Mouse (Mus musculus) stomach, postnatal 0 days (tissue): ENCODE measurements around the gene Fam3c. TPM values are rescaled to one million over a fixed set of nuclear protein-coding genes. Genes with fewer than 3 reads are reported as not detected.
A peak's percentile ranks its signal among the peaks of the same experiment; 100 is the strongest.

Source experiments
- ATAC-seq: fragments of 200-750 bp; cut with Nextera tagmentation; 2 replicates; pipeline ENCODE4 v1.8.0; 2017; ENCODE audit not compliant: low FRiP score, low TSS enrichment
- DNase-seq: peaks from one replicate; pipeline ENCODE4 v3.0.0-alpha.2; 2016; ENCODE audit warnings: low spot score
- H3K27ac ChIP-seq: fragments of 300-500 bp; sonication (generic); replicated peaks from 2 replicates; pipeline ENCODE4 v1.5.1; 2014; ENCODE audit warnings: mild to moderate bottlenecking, control low read depth
- H3K27me3 ChIP-seq: fragments of 300-500 bp; sonication (generic); 2 replicates; pipeline ENCODE4 v1.6.1; 2014; ENCODE audit warnings: low read length; ENCODE audit not compliant: control insufficient read depth, insufficient read depth
- H3K36me3 ChIP-seq: fragments of 300-500 bp; sonication (generic); 2 replicates; pipeline ENCODE4 v1.6.1; 2014; ENCODE audit warnings: low read length, mixed read lengths; ENCODE audit not compliant: control insufficient read depth, insufficient read depth
- H3K4me1 ChIP-seq: fragments of 300-500 bp; sonication (generic); replicated peaks from 2 replicates; pipeline ENCODE4 v1.6.1; 2014; ENCODE audit warnings: antibody characterized with exemption; ENCODE audit not compliant: control insufficient read depth, insufficient read depth
- H3K4me2 ChIP-seq: fragments of 300-500 bp; sonication (generic); replicated peaks from 2 replicates; pipeline ENCODE4 v1.6.1; 2014; ENCODE audit warnings: low read depth, mild to moderate bottlenecking, control low read depth, moderate library complexity
- H3K4me3 ChIP-seq: fragments of 300-500 bp; sonication (generic); 2 replicates; pipeline ENCODE4 v1.5.1; 2014; ENCODE audit warnings: low read depth, low read length, control low read depth
- H3K9ac ChIP-seq: fragments of 300-500 bp; sonication (generic); 2 replicates; pipeline ENCODE4 v1.6.1; 2014; ENCODE audit warnings: mild to moderate bottlenecking, low read length, control low read depth, mixed read lengths
- H3K9me3 ChIP-seq: fragments of 300-500 bp; sonication (generic); 2 replicates; pipeline ENCODE4 v1.6.1; 2016; ENCODE audit warnings: low read length; ENCODE audit not compliant: control insufficient read depth
- CTCF ChIP-seq: IDR thresholded peaks from 2 replicates; pipeline ENCODE4 v1.5.1; 2016; ENCODE audit warnings: antibody characterized with exemption, low read depth, mild to moderate bottlenecking, moderate library complexity
- EP300 ChIP-seq: optimal IDR thresholded peaks from 2 replicates; pipeline ENCODE3; 2016; ENCODE audit warnings: antibody characterized with exemption
- WGBS: fragments of 180-500 bp; shearing (Covaris S2); extraction: QIAGEN DNeasy Blood & Tissue Kit; methylation state at CpG from one replicate; pipeline ENCODE4 v1.1.7; 2014; 5-methylcytosine and 5-hydroxymethylcytosine counted together
- polyA plus RNA-seq: library from polyadenylated mRNA; unstranded; fragments of >200 nt; fragmentation: Nextera tagmentation; extraction: Ambion mirVana; gene quantifications from 2 replicates; pipeline ENCODE4 v1.2.1, GENCODE M21; 2015

The Fam3c gene
- polyA plus RNA-seq, 1 experiment from 2014 or later, result 99.4 TPM

DNA sequence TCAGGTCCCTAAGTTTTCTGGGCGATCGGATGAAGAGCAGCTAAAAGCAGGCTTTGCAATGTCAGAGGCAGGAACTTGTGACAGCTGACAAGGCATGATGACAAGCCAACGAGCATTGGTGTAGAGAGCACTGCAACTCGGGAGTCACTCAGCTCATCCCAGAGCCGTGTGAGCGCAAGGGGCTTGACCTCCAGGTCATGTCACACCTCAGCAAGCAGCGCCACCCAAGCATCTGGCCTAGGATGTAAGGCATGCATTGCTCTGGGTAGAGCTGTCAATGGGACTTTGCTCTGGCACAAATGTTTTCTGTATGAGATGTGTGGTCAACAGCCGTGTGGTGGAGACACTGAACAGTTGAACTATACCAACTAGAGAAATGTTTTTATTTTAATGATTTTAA, 28.1 kb downstream of the Fam3c start:
- ATAC-seq, result no peak

DNA sequence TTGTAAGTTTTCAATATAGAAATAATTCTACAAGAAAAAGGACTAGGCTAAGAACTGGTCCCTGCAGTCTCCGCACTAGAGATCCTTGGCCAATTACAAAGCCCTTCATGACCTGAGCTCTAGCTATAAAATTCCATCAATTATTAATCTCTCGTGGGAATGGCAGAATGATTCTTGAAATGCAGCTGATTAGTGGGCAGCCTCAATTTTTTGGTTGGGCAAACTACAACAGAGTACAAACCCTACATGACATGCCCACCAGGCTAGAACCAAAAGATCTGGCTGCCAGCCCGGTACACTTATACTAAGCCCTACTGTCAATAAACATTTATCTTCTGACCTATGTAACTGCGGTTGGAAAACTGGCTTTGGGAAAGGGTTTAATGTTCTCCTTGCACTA, 29.0 kb downstream of the Fam3c start:
- ATAC-seq (peak; percentile 31; the same call in 1 of the 2 replicates), DNase-seq (peak; percentile 61)
- Histone ChIP-seq H3K4me2 (no peak overlapping the region), H3K4me1 (no peaks in the 10 kb centered on the region), H3K27ac (no peak overlapping the region), H3K9ac (no peak overlapping the region), H3K36me3 (no peaks in the 10 kb centered on the region; the same call in 1 of the 2 replicates), H3K9me3 (no peaks in the 10 kb centered on the region), H3K4me3 (no peak overlapping the region), H3K27me3 (no peaks in the 10 kb centered on the region)
- WGBS, result 31% methylated on average over 4 of the region's 4 CpGs
- no peak for TF ChIP-seq EP300
- no peak for TF ChIP-seq CTCF

More for the DNA sequence above, 28.1 kb downstream of the Fam3c start:
- H3K4me2 ChIP-seq, result no peak overlapping the region
- H3K36me3 ChIP-seq, result no peaks in the 10 kb centered on the region; the same call in 1 of the 2 replicates
- no peak overlapping the region for H3K9ac ChIP-seq
- TF ChIP-seq CTCF (no peak), EP300 (no peak)
- 71% methylated on average over 8 of the region's 8 CpGs for WGBS
- H3K27me3 ChIP-seq, result no peaks in the 10 kb centered on the region
- H3K4me1 ChIP-seq, result no peaks in the 10 kb centered on the region
- no peak overlapping the region for H3K4me3 ChIP-seq
- no peak for DNase-seq
- no peak overlapping the region for H3K27ac ChIP-seq
- no peaks in the 10 kb centered on the region for H3K9me3 ChIP-seq

DNA sequence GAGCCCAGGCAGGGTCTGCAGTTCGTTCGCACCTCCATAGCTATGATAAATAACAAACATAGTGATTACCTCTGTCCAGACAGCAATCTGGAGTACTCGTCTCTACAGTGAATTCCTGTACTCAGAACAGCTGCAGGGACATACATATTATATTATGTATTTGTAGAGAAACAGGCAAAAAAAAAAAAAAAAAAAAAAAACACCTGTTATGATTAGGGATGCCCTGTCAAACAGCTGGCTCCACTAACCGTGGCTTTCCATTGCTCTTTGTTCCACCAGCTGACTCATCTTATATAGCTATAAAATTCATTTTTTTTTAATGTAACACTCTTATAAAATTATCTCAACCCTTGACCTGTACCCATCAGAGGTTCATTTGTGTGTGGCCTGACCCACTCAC, 29.8 kb downstream of the Fam3c start:
- no peaks in the 10 kb centered on the region; the same call in 1 of the 2 replicates for H3K36me3 ChIP-seq
- H3K4me2 ChIP-seq, result no peak overlapping the region
- H3K9ac ChIP-seq, result no peak overlapping the region
- H3K4me1 ChIP-seq, result no peaks in the 10 kb centered on the region
- 64% methylated on average over 4 of the region's 4 CpGs for WGBS
- ATAC-seq (no peak), DNase-seq (no peak)
- TF ChIP-seq EP300 (no peak), CTCF (no peak)
- no peaks in the 10 kb centered on the region for H3K27me3 ChIP-seq
- H3K9me3 ChIP-seq, result no peaks in the 10 kb centered on the region
- H3K27ac ChIP-seq, result no peak overlapping the region
- no peak overlapping the region for H3K4me3 ChIP-seq

DNA sequence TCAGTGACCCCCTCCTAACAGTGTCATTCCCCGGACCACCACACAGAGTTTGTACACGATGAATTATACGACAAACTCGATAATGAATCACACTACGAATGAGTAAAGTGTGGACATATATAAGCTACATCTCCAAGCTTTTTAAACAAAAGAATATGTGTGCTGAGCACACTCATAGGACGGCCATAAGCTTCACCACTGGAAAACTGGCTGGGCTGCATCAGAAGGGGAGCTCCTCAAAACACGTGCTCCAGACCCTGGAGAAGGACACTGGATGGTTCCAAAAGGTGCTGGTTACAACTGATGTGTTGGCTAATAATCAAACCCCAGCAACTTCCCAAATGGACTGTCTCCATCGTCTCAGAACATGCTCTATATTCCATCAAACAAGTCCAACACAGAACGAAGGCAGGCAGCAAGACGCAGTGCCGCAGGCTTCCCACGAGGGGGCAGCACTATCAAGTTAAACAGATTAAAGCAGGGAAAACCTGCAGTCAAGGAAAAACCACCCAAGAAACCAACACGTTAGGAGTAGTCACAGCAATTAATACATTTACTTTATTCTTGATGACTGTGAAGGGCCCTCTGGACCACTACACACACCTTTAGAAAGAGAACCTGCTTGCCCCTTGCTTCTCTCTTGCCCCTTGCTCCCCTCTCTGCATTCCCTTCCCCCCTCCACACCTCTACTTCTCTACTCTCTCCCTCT, 30.5 kb downstream of the Fam3c start:
- peak; percentile 85 for DNase-seq
- no peak overlapping the region for H3K4me2 ChIP-seq
- no peaks in the 10 kb centered on the region for H3K4me1 ChIP-seq
- ATAC-seq, result peak; percentile 43
- no peaks in the 10 kb centered on the region for H3K27me3 ChIP-seq
- no peak overlapping the region for H3K9ac ChIP-seq
- no peak overlapping the region for H3K27ac ChIP-seq
- H3K9me3 ChIP-seq, result no peaks in the 10 kb centered on the region
- no peak overlapping the region for H3K4me3 ChIP-seq
- peak; percentile 93 for TF ChIP-seq CTCF
- TF ChIP-seq EP300, result no peak
- no peaks in the 10 kb centered on the region; the same call in 1 of the 2 replicates for H3K36me3 ChIP-seq
- WGBS, result 49% methylated on average over 13 of the region's 13 CpGs

DNA sequence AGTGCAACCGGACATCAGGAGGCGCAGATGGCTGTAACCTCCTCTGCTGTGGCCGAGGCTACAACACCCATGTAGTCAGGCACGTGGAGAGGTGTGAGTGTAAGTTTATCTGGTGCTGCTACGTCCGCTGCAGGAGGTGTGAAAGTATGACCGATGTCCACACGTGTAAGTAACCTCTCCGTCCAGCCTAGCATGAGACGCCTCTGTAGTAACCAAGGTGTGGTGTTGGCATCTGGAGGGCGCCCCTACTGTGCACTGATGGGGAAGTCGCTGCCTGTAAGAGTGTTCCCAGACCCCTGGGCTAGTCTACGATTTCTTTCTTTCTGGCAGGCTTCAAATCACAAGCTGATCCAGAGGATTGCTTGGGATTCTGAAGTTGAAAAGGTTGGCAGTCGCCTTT, 58.0 kb downstream of the Fam3c start:
- Histone ChIP-seq H3K9ac (no peak overlapping the region), H3K4me1 (no peaks in the 10 kb centered on the region), H3K4me3 (no peak overlapping the region), H3K36me3 (no peaks in the 10 kb centered on the region), H3K27me3 (no peaks in the 10 kb centered on the region), H3K27ac (no peak overlapping the region; the same call in 1 of the 2 replicates), H3K4me2 (peak overlapping the region; percentile 32), H3K9me3 (no peaks in the 10 kb centered on the region)
- no peak for DNase-seq
- WGBS, result 49% methylated on average over 14 of the region's 14 CpGs
- ATAC-seq, result no peak
- TF ChIP-seq EP300, result no peak
- TF ChIP-seq CTCF, result no peak

DNA sequence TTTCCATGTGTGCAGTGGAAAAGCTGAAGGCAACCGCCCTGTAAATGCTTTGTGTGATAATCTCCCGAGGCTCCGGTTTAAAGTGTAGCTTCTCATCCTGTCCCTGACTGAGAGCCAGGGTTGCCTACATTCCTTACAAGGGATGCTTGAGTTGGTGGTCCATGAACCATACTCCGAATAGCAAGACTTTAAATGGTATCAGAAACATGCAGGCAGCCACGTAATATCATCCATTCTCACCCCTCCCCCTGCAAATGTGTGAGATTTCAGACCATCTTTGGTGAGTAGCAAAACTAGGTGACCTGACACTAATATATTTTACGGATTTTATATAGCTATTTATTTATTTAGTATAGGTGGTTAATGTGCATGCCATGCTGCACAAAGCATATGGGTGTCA, 59.0 kb downstream of the Fam3c start:
- DNase-seq, result no peak
- H3K9me3 ChIP-seq, result no peaks in the 10 kb centered on the region
- H3K4me3 ChIP-seq, result no peak overlapping the region
- H3K9ac ChIP-seq, result no peak overlapping the region
- WGBS, result 54% methylated on average over 6 of the region's 6 CpGs
- no peaks in the 10 kb centered on the region for H3K4me1 ChIP-seq
- H3K36me3 ChIP-seq, result no peaks in the 10 kb centered on the region
- H3K27me3 ChIP-seq, result no peaks in the 10 kb centered on the region
- no peak overlapping the region for H3K27ac ChIP-seq
- TF ChIP-seq EP300 (no peak), CTCF (no peak)
- no peak overlapping the region for H3K4me2 ChIP-seq
- no peak for ATAC-seq
